Mouse (Mus musculus) kidney, adult 2 months (tissue): ENCODE results near the gene Asb8. TPM values are rescaled to one million over a fixed set of nuclear protein-coding genes. Genes with fewer than 3 reads are reported as not detected.

Experiments
- DNase-seq: peaks from one replicate; pipeline ENCODE4 v3.0.0; 2021
- H3K27ac ChIP-seq: fragments of 200-500 bp; 2 replicates; pipeline ENCODE4 v1.5.1; 2012; ENCODE audit warnings: low read depth, low read length, control low read depth, inconsistent platforms; ENCODE audit not compliant: insufficient read depth
- H3K27me3 ChIP-seq: fragments of 200-500 bp; replicated peaks from 2 replicates; pipeline ENCODE4 v1.6.1; 2012; ENCODE audit warnings: mild to moderate bottlenecking, moderate library complexity, low read length, inconsistent platforms; ENCODE audit not compliant: control insufficient read depth, insufficient read depth
- H3K36me3 ChIP-seq: fragments of 200-500 bp; 2 replicates; pipeline ENCODE4 v1.6.1; 2012; ENCODE audit warnings: mild to moderate bottlenecking, moderate library complexity, low read length, inconsistent platforms; ENCODE audit not compliant: control insufficient read depth, insufficient read depth
- H3K4me1 ChIP-seq: fragments of 200-500 bp; 2 replicates; pipeline ENCODE4 v1.6.1; 2011; ENCODE audit warnings: low read length; ENCODE audit not compliant: control insufficient read depth, insufficient read depth
- H3K4me3 ChIP-seq: fragments of 200-500 bp; 2 replicates; pipeline ENCODE4 v1.5.1; 2011; ENCODE audit warnings: mild to moderate bottlenecking, low read depth, low read length, control low read depth; ENCODE audit not compliant: insufficient read depth
- CTCF ChIP-seq: fragments of 200-500 bp; conservative IDR thresholded peaks from 2 replicates; pipeline ENCODE4 v1.5.1; 2011; ENCODE audit warnings: low read depth, mild to moderate bottlenecking, control low read depth, low read length, moderate library complexity, mixed read lengths; ENCODE audit not compliant: insufficient read depth, insufficient read length
- POLR2A ChIP-seq: fragments of 200-500 bp; IDR thresholded peaks from one replicate; pipeline ENCODE4 v1.6.1; 2011; ENCODE audit warnings: low read depth, low read length, control low read depth
- WGBS: fragments of 180-500 bp; shearing (Covaris S2); methylation state at CpG from one replicate; pipeline ENCODE4 v1.1.7; 2018; 5-methylcytosine and 5-hydroxymethylcytosine counted together
- polyA plus RNA-seq: library from polyadenylated mRNA; depleted of rRNA; stranded (reverse); fragments of >200 nt; gene quantifications from 2 replicates; pipeline ENCODE4 v1.2.3, GENCODE M21; 2012

Gene Asb8
- polyA plus RNA-seq, 1 experiment, result 46.8 TPM

DNA sequence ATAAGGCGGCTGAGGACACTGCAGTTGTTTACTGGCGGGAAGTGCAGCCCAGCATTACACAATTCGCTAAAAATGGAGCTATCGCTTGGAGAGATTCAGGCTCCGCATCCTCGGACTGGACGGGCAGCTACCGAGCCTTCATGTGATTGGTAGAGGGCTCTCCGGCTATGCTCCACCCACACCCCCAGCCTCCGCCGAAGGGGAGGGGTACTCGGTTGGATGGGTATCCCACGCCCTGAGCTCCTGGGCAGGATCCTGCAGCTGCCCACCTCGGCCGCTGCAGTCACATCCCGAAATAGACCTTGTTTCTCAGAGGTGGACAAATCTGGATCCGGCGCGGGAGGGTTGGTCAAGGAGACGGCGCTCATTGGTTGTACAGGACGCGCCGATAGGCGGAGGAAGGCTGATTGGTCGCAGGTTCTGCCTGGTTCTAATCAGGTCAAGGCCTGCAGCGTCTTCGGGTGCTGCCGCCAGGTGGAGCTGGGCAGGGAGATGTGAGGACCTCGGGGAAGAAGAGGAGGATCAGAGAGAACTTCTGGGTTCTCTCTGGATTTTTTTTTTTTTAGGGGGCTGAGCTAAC is 15.8 kb upstream of the Asb8 start:
- Histone ChIP-seq H3K27ac (peak overlapping the region; percentile 32; the same call in 1 of the 2 replicates), H3K4me3 (peak overlapping the region; percentile 56), H3K36me3 (no peaks in the 10 kb centered on the region), H3K27me3 (no peaks in the 10 kb centered on the region), H3K4me1 (peaks cover 3% of the 10 kb centered on the region; the same call in 1 of the 2 replicates)
- peak; percentile 78 for TF ChIP-seq CTCF
- TF ChIP-seq POLR2A, result no peak
- peak; percentile 95 for DNase-seq
- WGBS, result under 1% methylated on average over 30 of the region's 30 CpGs

DNA sequence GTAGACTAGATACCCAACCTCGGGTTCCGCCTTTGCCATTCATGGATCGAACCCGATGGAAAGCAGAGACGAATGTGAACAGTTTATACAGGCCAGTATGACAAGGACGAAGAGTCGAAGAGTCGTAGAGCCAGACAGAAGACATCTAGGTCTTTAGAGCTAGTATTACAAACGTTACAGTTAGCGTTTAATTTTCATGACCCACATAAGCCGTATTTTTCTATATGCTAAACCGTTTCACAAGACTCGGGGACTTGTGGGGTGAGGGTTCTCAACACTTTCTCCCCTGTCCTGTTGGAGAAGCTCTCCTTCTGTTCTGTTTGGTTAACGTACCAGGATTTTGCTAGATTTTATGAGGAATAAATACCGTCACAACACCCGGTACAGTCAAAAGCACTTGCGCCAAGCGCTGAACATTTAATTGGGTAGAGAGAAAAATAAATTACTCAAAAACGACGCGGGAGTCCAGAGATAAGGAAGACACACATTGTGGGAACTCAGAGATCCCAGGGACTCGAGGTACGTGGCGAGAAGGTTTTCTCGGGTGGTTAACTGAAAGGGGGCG is 15.2 kb upstream of the Asb8 start:
- no peaks in the 10 kb centered on the region for H3K36me3 ChIP-seq
- no peaks in the 10 kb centered on the region for H3K27me3 ChIP-seq
- 12% methylated on average over 26 of the region's 26 CpGs for WGBS
- H3K4me3 ChIP-seq, result peak overlapping the region; percentile 56
- DNase-seq, result no peak
- no peak for TF ChIP-seq POLR2A
- no peak for TF ChIP-seq CTCF
- H3K4me1 ChIP-seq, result peaks cover 3% of the 10 kb centered on the region; the same call in 1 of the 2 replicates
- peak overlapping the region; percentile 32; the same call in 1 of the 2 replicates for H3K27ac ChIP-seq

DNA sequence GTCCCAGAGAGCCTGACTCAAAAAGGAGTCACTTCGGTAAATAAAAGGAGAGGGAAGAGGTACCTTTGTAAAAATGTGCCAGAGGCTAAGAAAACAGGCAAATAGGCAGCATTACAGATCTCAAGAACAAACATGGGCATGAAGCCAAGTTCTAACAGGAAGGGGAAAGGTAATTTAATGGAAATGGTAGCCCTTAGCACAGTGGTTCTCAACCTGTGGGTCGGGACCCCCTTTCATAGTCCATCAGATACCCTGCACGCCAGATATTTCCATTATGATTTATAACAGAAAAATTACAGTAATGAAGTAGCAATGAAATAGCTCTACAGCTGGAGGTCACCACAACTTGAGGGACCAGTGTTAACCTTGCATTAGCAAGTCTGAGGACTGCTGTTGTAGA is 11.9 kb upstream of the Asb8 start:
- 53% methylated on average over 3 of the region's 3 CpGs for WGBS
- H3K36me3 ChIP-seq, result no peaks in the 10 kb centered on the region
- no peak for DNase-seq
- TF ChIP-seq CTCF, result no peak
- no peak for TF ChIP-seq POLR2A
- no peak overlapping the region for H3K4me3 ChIP-seq
- H3K27ac ChIP-seq, result no peak overlapping the region
- peaks cover 3% of the 10 kb centered on the region; the same call in 1 of the 2 replicates for H3K4me1 ChIP-seq
- no peaks in the 10 kb centered on the region for H3K27me3 ChIP-seq

DNA sequence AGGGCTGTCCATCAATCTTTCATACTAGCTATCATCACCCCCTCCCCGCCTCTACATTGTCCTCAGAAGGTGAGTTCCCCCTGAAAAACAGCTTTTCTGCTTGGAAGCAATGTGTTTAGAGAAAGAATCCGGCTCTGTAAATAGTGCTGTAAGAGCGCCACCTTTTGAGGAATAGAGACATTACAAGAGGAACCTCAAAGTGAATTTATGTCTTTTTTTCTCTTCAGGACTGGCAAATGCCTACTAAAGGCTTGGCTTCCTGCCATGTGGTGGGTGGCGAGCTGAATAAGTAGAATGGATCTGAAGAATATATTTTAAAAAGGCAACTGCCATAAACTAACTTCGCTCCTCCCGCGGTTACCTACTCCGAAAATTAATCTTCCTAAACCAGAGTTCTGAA is 8.4 kb upstream of the Asb8 start:
- no peaks in the 10 kb centered on the region for H3K36me3 ChIP-seq
- peak; percentile 38 for DNase-seq
- WGBS, result 28% methylated on average over 8 of the region's 8 CpGs
- no peak for TF ChIP-seq POLR2A
- TF ChIP-seq CTCF, result 0 out of 2 replicates have a peak, but pooled peaks have one; percentile 6
- no peak overlapping the region for H3K4me3 ChIP-seq
- H3K27me3 ChIP-seq, result no peaks in the 10 kb centered on the region
- no peaks in the 10 kb centered on the region for H3K4me1 ChIP-seq
- H3K27ac ChIP-seq, result no peak overlapping the region

DNA sequence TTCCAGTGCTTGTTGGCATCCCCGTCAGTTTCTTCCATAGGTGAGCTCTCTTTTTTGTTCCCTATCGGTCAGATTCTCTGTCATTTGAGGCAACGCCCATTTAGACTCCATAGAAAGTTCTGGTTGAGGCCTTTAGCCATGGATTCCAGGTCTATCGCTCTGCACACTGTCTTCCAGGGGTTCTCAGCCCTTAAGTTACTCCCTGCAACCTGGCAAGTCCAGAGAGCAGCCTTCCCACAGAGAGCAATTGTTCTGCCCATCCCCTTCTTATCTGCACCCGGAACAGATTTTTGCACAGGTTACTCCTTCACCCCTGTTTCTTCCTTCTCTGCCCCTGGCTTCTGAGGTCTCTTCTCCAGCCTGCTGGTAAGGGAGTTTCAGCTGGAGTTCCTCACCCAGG is 6.7 kb upstream of the Asb8 start:
- Histone ChIP-seq H3K27ac (no peak overlapping the region), H3K4me3 (no peak overlapping the region), H3K27me3 (0 out of 2 replicates have a peak, but pooled peaks cover 3% of the 10 kb centered on the region), H3K4me1 (no peaks in the 10 kb centered on the region), H3K36me3 (no peaks in the 10 kb centered on the region)
- WGBS, result 84% methylated on average over 5 of the region's 5 CpGs
- DNase-seq, result no peak
- TF ChIP-seq POLR2A, result no peak
- no peak for TF ChIP-seq CTCF

DNA sequence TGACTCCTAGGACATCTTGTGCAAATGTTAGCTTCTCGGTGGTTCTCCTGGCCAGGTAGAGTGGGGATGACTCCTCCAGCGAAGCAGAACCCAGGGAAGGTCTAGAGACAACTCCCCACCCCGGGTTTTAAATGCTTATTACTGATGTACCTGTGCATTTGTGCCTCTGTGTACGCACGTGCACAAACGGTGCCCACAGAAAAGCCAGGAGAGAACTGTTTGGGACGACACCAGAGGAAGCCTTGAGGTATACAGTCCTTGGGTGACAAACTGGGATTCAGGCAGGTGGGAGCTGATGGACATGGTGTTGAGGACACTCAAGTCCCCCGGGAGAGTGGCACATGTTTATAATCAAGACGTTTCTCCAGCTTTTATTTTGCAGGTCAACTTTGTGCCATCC is 5.5 kb upstream of the Asb8 start:
- H3K4me3 ChIP-seq, result no peak overlapping the region
- H3K27me3 ChIP-seq, result 0 out of 2 replicates have a peak, but pooled peaks cover 4% of the 10 kb centered on the region
- no peak overlapping the region for H3K27ac ChIP-seq
- WGBS, result 68% methylated on average over 9 of the region's 9 CpGs
- H3K4me1 ChIP-seq, result no peaks in the 10 kb centered on the region
- TF ChIP-seq CTCF, result no peak
- no peak for TF ChIP-seq POLR2A
- no peak for DNase-seq
- H3K36me3 ChIP-seq, result no peaks in the 10 kb centered on the region

DNA sequence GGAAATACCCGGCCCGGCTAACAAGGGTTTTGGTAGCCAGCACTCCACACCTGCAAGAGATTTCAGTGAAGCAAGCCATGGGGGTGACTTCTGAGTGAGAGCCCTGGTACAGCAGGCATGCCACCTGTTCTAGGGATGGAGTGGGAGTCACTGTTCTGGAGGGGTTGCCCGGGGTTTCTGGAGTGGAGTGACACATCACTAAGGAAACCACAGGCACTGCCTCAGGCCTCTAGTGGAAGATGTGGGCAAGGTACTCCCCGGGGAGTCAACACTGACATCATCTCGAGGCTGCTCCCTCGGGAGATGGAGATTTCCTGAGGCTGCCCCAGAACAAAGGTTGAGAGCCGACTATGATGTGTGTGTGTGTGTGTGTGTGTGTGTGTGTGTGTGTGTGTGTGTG is 4.9 kb upstream of the Asb8 start:
- DNase-seq, result no peak
- 19% methylated on average over 7 of the region's 7 CpGs for WGBS

More for the DNA sequence above, 4.9 kb upstream of the Asb8 start:
- TF ChIP-seq POLR2A (no peak), CTCF (no peak)
- no peak overlapping the region for H3K27ac ChIP-seq
- 0 out of 2 replicates have a peak, but pooled peaks cover 4% of the 10 kb centered on the region for H3K27me3 ChIP-seq
- no peak overlapping the region for H3K4me3 ChIP-seq
- no peaks in the 10 kb centered on the region for H3K36me3 ChIP-seq
- H3K4me1 ChIP-seq, result no peaks in the 10 kb centered on the region
